Mouse (Mus musculus) heart, adult 2 months (tissue): ENCODE measurements around the gene Ptgr2. TPM values are rescaled to one million over a fixed set of nuclear protein-coding genes. Genes with fewer than 3 reads are reported as not detected.

Experiments used
- DNase-seq, 2 experiments: peaks; one replicate each; pipeline ENCODE4 v3.0.0; 2021
- H3K27ac ChIP-seq: fragments of 200-600 bp; 2 replicates; pipeline ENCODE4 v1.8.1; 2022
- H3K27me3 ChIP-seq: fragments of 200-500 bp; 2 replicates; pipeline ENCODE4 v1.6.1; 2012; ENCODE audit warnings: mild to moderate bottlenecking, low read length, inconsistent platforms, mixed read lengths; ENCODE audit not compliant: control insufficient read depth, insufficient read depth
- H3K36me3 ChIP-seq: fragments of 200-500 bp; 2 replicates; pipeline ENCODE4 v1.6.1; 2012; ENCODE audit warnings: low read length, inconsistent platforms; ENCODE audit not compliant: control insufficient read depth, insufficient read depth
- H3K4me1 ChIP-seq: fragments of 200-500 bp; 2 replicates; pipeline ENCODE4 v1.6.1; 2011; ENCODE audit warnings: low read length; ENCODE audit not compliant: control insufficient read depth, insufficient read depth
- H3K4me3 ChIP-seq: fragments of 200-600 bp; 2 replicates; pipeline ENCODE4 v1.8.1; 2022
- H3K79me2 ChIP-seq: fragments of 200-500 bp; replicated peaks from 2 replicates; pipeline ENCODE4 v1.6.1; 2012; ENCODE audit warnings: mild to moderate bottlenecking, inconsistent platforms, low read length, moderate library complexity, mixed read lengths; ENCODE audit not compliant: control insufficient read depth, insufficient read depth
- H3K9ac ChIP-seq: fragments of 200-500 bp; 2 replicates; pipeline ENCODE4 v1.6.1; 2012; ENCODE audit warnings: low read depth, mild to moderate bottlenecking, control low read depth, inconsistent platforms, low read length, mixed read lengths
- CTCF ChIP-seq: fragments of 200-600 bp; IDR thresholded peaks from 2 replicates; pipeline ENCODE4 v1.8.1; 2022; ENCODE audit warnings: antibody characterized with exemption, mild to moderate bottlenecking, moderate library complexity
- EP300 ChIP-seq: fragments of 200-500 bp; IDR thresholded peaks from 2 replicates; pipeline ENCODE4 v1.6.1; 2011; ENCODE audit warnings: low read depth, low read length, control low read depth; ENCODE audit not compliant: insufficient read depth
- POLR2A ChIP-seq: fragments of 200-500 bp; IDR thresholded peaks from 2 replicates; pipeline ENCODE4 v1.6.1; 2011; ENCODE audit warnings: mild to moderate bottlenecking, low read depth, low read length, control low read depth; ENCODE audit not compliant: insufficient read depth
- WGBS: fragments of 180-500 bp; shearing (Covaris S2); methylation state at CpG from one replicate; pipeline ENCODE4 v1.1.7; 2018; 5-methylcytosine and 5-hydroxymethylcytosine counted together
- intact Hi-C: fragments of 180-260 bp; cut with DNase I; formaldehyde crosslinking; loops from one replicate; pipeline ENCODE4 v1.15.1; 2025
- polyA plus RNA-seq: library from polyadenylated mRNA; depleted of rRNA; stranded (reverse); fragments of >200 nt; gene quantifications from 2 replicates; pipeline ENCODE4 v1.2.3, GENCODE M21; 2012
- total RNA-seq, 2 experiments: library from RNA; stranded (reverse); gene quantifications; 2 replicates each; pipeline ENCODE4 v1.2.3; 2021

Ptgr2 gene
- total and polyA plus RNA-seq, 3 experiments = 59.4 to 248 (median 222) TPM

DNA sequence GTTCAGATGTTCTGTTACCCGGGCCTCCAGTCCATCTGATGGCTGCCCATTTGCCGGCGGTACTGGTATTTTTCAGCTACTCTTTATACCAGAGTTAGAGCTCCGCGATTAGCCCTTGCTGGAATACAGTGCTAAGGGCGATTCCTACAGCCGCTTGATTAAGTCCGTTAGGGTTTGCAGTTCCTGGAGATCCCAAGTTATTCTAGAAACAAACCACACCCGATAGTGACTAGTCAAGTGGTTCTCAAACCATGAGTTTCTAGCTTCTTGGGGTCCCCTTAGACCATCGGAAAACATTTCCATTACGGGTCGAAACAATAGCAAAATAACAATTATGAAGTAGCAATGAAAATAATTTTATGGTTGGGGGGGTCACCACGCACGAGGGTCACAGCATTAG, 641 bp upstream of the Ptgr2 start:
- TF ChIP-seq POLR2A (no peak), EP300 (no peak), CTCF (no peak)
- peaks cover 7% of the 10 kb centered on the region; the same call in 1 of the 2 replicates for H3K36me3 ChIP-seq
- intact Hi-C loops = loop anchor here (10.0 kb wide), 1 partner anchor 650 kb away; the partner anchor contains the start of gene Rbm25
- H3K27ac ChIP-seq = peak overlapping the region; percentile 93
- no peaks in the 10 kb centered on the region for H3K27me3 ChIP-seq
- H3K79me2 ChIP-seq = no peaks in the 10 kb centered on the region
- WGBS = 74% methylated on average over 14 of the region's 14 CpGs
- no peaks in the 10 kb centered on the region; the same call in none of the 2 replicates for H3K4me1 ChIP-seq
- peak overlapping the region; percentile 89 for H3K9ac ChIP-seq
- DNase-seq = no peak
- peak overlapping the region; percentile 65; the same call in 1 of the 2 replicates for H3K4me3 ChIP-seq

DNA sequence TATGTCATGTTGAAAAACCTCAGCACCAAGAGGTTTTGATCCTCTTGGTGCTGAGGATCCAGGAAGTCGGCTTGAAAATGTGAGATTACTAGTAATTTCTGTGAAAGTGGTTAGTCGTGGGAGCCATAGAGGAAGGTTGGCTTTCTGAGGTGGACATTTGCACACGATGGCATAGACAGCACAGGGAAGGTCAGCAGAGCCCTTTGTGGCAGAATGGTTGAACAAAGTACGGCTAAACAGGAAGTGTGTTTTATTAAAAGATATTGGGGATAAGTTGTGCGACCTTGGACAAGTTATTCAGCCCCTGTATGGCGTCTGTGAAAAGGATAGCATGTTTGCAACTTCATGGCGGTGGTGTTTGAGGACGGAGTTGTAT, 549 bp downstream of the Ptgr2 start:
- peak in 1 of 2 experiments; percentile 22 for DNase-seq
- 15% methylated on average over 8 of the region's 8 CpGs for WGBS
- intact Hi-C loops = loop anchor here (1.0 to 10.0 kb wide), 2 partner anchors 31 to 651 kb away; partner anchors contain the start of genes Rbm25 and Zfp410

GRCm38 (mm10) chr12:84288461-84288860, 3.4 kb downstream of the Ptgr2 start:
- intact Hi-C loops = loop anchor here (10.0 kb wide), 1 partner anchor 654 kb away; the partner anchor contains the start of gene Rbm25
- DNase-seq = peak; percentile 41 to 58

More for the DNA sequence above, 549 bp downstream of the Ptgr2 start:
- no peaks in the 10 kb centered on the region for H3K27me3 ChIP-seq
- TF ChIP-seq POLR2A = no peak
- H3K27ac ChIP-seq = peak overlapping the region; percentile 93
- H3K79me2 ChIP-seq = no peaks in the 10 kb centered on the region
- peak overlapping the region; percentile 65 for H3K4me3 ChIP-seq
- H3K9ac ChIP-seq = peak overlapping the region; percentile 79
- peaks cover 7% of the 10 kb centered on the region; the same call in 1 of the 2 replicates for H3K36me3 ChIP-seq
- no peaks in the 10 kb centered on the region; the same call in none of the 2 replicates for H3K4me1 ChIP-seq

DNA sequence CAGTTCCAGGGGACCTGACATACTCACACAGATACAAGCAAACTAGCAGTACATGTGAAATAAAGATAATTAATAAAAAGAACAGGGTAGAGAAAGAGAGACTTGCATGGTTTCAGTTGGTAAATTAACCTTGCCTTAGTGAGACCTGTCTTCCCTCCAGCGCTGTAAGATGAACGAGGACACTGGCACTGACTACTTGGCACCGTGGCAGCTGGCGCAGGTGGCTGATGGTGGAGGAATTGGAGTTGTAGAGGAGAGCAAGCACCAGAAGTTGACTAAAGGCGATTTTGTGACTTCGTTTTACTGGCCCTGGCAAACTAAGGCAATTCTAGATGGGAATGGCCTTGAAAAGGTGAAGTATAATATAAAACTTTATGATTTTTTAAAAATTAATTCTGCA, 12.8 kb downstream of the Ptgr2 start:
- DNase-seq = no peak
- Histone ChIP-seq H3K4me1 (no peaks in the 10 kb centered on the region), H3K79me2 (no peaks in the 10 kb centered on the region), H3K36me3 (peaks cover 4% of the 10 kb centered on the region), H3K27ac (no peak overlapping the region), H3K9ac (no peak overlapping the region), H3K27me3 (no peaks in the 10 kb centered on the region), H3K4me3 (no peak overlapping the region)
- intact Hi-C loops = no loop called here
- WGBS = 82% methylated on average over 6 of the region's 6 CpGs
- no peak for TF ChIP-seq CTCF

More at GRCm38 (mm10) chr12:84288461-84288860, 3.4 kb downstream of the Ptgr2 start:
- no peak overlapping the region for H3K4me3 ChIP-seq
- peaks cover 7% of the 10 kb centered on the region; the same call in 1 of the 2 replicates for H3K36me3 ChIP-seq
- no peaks in the 10 kb centered on the region for H3K27me3 ChIP-seq
- peaks cover 1% of the 10 kb centered on the region for H3K4me1 ChIP-seq
- WGBS = 68% methylated on average over 3 of the region's 3 CpGs
- H3K79me2 ChIP-seq = peaks cover 2% of the 10 kb centered on the region; the same call in 1 of the 2 replicates
- H3K27ac ChIP-seq = no peak overlapping the region
- H3K9ac ChIP-seq = no peak overlapping the region
- no peak for TF ChIP-seq EP300
- peak; percentile 79 for TF ChIP-seq CTCF

DNA sequence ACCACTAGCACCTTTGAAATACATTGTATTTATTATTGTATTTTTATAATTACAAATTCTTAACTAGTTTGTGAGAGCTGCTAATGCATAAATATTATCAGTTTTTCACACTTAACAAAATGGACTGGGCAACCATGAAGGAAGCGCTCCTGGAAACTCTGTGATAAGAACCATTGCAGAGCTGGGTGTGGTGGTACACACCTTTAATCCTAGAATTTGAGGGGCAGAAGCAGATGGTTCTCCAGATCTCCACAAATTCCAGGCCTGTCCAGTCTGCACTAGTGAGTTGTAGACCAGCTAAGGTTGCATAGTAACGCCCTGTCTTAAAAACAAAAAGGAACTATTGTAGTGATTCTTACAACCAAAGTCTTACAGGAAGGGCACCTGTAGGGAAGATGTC, 14.2 kb downstream of the Ptgr2 start:
- Histone ChIP-seq H3K36me3 (peaks cover 4% of the 10 kb centered on the region), H3K27me3 (no peaks in the 10 kb centered on the region)

GRCm38 (mm10) chr12:84304101-84304500, 19.1 kb downstream of the Ptgr2 start:
- Histone ChIP-seq H3K4me1 (no peaks in the 10 kb centered on the region), H3K4me3 (no peak overlapping the region), H3K9ac (no peak overlapping the region), H3K27ac (no peak overlapping the region), H3K79me2 (no peaks in the 10 kb centered on the region), H3K36me3 (no peaks in the 10 kb centered on the region; the same call in 1 of the 2 replicates), H3K27me3 (no peaks in the 10 kb centered on the region)
- 80% methylated on average over 5 of the region's 5 CpGs for WGBS
- no peak for TF ChIP-seq EP300
- no peak for TF ChIP-seq POLR2A
- no peak for TF ChIP-seq CTCF
- intact Hi-C loops = no loop called here
- DNase-seq = no peak

More for the DNA sequence above, 14.2 kb downstream of the Ptgr2 start:
- WGBS = 100% methylated on average over 2 of the region's 2 CpGs
- no peak overlapping the region for H3K9ac ChIP-seq
- no peaks in the 10 kb centered on the region for H3K4me1 ChIP-seq
- DNase-seq = no peak
- TF ChIP-seq POLR2A (no peak), CTCF (no peak)
- no peak overlapping the region for H3K4me3 ChIP-seq
- H3K27ac ChIP-seq = no peak overlapping the region
- intact Hi-C loops = no loop called here
- no peaks in the 10 kb centered on the region for H3K79me2 ChIP-seq
